Mouse (Mus musculus) heart, adult 2 months (tissue): ENCODE data around the gene Olfr735.

Experiments used
- CTCF ChIP-seq: fragments of 200-600 bp; IDR thresholded peaks from 2 replicates; pipeline ENCODE4 v1.8.1; 2022; ENCODE audit warnings: antibody characterized with exemption, mild to moderate bottlenecking, moderate library complexity
- EP300 ChIP-seq: fragments of 200-500 bp; IDR thresholded peaks from 2 replicates; pipeline ENCODE4 v1.6.1; 2011; ENCODE audit warnings: low read depth, low read length, control low read depth; ENCODE audit not compliant: insufficient read depth
- POLR2A ChIP-seq: fragments of 200-500 bp; IDR thresholded peaks from 2 replicates; pipeline ENCODE4 v1.6.1; 2011; ENCODE audit warnings: mild to moderate bottlenecking, low read depth, low read length, control low read depth; ENCODE audit not compliant: insufficient read depth

DNA sequence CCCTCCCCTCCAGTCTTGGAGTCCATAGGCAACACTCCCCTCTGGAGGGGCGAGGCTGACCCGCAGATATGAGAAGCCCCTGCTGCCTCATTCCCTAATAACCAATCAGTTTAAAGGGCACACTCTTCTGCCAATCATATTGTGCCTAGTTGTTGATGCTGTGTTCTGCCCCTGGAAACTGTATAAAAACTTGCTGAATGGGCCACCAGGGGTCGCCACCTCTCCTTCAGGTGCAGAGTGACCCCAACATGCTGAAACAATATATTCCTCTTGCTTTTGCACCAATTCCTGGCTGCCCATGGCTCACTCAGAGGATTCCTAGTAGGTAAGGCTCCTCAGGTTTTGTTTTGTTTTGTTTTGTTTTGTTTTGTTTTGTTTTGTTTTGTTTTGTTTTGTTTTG lies 3.8 kb upstream of the Olfr735 start:
- TF ChIP-seq CTCF (peak; percentile 41), EP300 (no peak), POLR2A (no peak)
